ENCODE assay signal across 14 mouse cellular contexts in genomic region chr5:105346463-105346862, GRCm38 (mm10). TPM values are rescaled to one million over a fixed set of nuclear protein-coding genes. Genes with fewer than 3 reads are reported as not detected.
A peak's percentile ranks its signal among the peaks of the same experiment; 100 is the strongest.
DNase-seq lines count a peak whose midpoint lies in the region; ATAC-seq and TF ChIP-seq lines count a peak whose summit lies in the region.
"Had no signal": no experiment of that assay in that cellular context is flagged by ENCODE, and none has a peak within 500 bp of the region (broad histone marks: within the 10 kb centered on the region; RNA-seq: fewer than 3 reads in every experiment).

No protein-coding gene starts in this region.

- H3K27me3 ChIP-seq in lung, embryonic 14.5 days (ENCODE audit: insufficient read depth, low read length) = no peaks in the 10 kb centered on the region
- no peaks in the 10 kb centered on the region for H3K27me3 ChIP-seq in heart, embryonic 14.5 days (ENCODE audit: control insufficient read depth, insufficient read depth, low read length)
- H3K27me3 ChIP-seq in liver, embryonic 14.5 days (ENCODE audit: control insufficient read depth, insufficient read depth, low read length) = no peaks in the 10 kb centered on the region
- H3K27me3 ChIP-seq in stomach, embryonic 15.5 days (replicated peaks) = no peaks in the 10 kb centered on the region
- H3K27me3 ChIP-seq in forebrain, embryonic 15.5 days = no peaks in the 10 kb centered on the region
- H3K27me3 ChIP-seq: hindbrain, embryonic 13.5 days; Patski had no signal

- H3K36me3 ChIP-seq in lung, embryonic 14.5 days (ENCODE audit: insufficient read depth) = no peaks in the 10 kb centered on the region
- no peaks in the 10 kb centered on the region for H3K36me3 ChIP-seq in heart, embryonic 14.5 days (ENCODE audit: control insufficient read depth, insufficient read depth, low read length)
- no peaks in the 10 kb centered on the region for H3K36me3 ChIP-seq in liver, embryonic 14.5 days (replicated peaks; ENCODE audit: control insufficient read depth, insufficient read depth, low read depth)
- H3K36me3 ChIP-seq in stomach, embryonic 15.5 days = no peaks in the 10 kb centered on the region
- H3K36me3 ChIP-seq in forebrain, embryonic 15.5 days = no peaks in the 10 kb centered on the region
- H3K36me3 ChIP-seq: hindbrain, embryonic 13.5 days had no signal

- no peak overlapping the region for H3K4me3 ChIP-seq in lung, embryonic 14.5 days (ENCODE audit: low read depth, low read length)
- H3K4me3 ChIP-seq in lung, adult 2 months (replicated peaks; ENCODE audit: extremely low read depth, low read depth, low read length) = no peak overlapping the region
- H3K4me3 ChIP-seq in heart, embryonic 14.5 days (ENCODE audit: control insufficient read depth in 1 of 2, insufficient read depth in 1 of 2, low read depth in 1 of 2, low read length in 2 of 2) = no peak overlapping the region
- H3K4me3 ChIP-seq in liver, embryonic 14.5 days (ENCODE audit: insufficient read depth in 1 of 2, low read depth in 2 of 2, low read length in 2 of 2) = no peak overlapping the region
- no peak overlapping the region for H3K4me3 ChIP-seq in stomach, embryonic 15.5 days (replicated peaks)
- no peak overlapping the region for H3K4me3 ChIP-seq in forebrain, embryonic 15.5 days
- H3K4me3 ChIP-seq: hindbrain, embryonic 13.5 days; layer of hippocampus, adult 2 months had no signal

- H3K4me1 ChIP-seq in lung, embryonic 14.5 days (ENCODE audit: insufficient read depth) = no peaks in the 10 kb centered on the region
- no peaks in the 10 kb centered on the region for H3K4me1 ChIP-seq in lung, adult 2 months (ENCODE audit: control insufficient read depth, insufficient read depth, low read length)
- H3K4me1 ChIP-seq in heart, embryonic 14.5 days (ENCODE audit: control insufficient read depth in 2 of 2, insufficient read depth in 2 of 2, low read length in 2 of 2) = no peaks in the 10 kb centered on the region; a peak in 1 of 4 replicates
- no peaks in the 10 kb centered on the region for H3K4me1 ChIP-seq in liver, embryonic 14.5 days (replicated peaks; ENCODE audit: control insufficient read depth in 2 of 2, insufficient read depth in 2 of 2, low read length in 1 of 2)
- H3K4me1 ChIP-seq in stomach, embryonic 15.5 days = no peaks in the 10 kb centered on the region
- H3K4me1 ChIP-seq in forebrain, embryonic 15.5 days = no peaks in the 10 kb centered on the region
- H3K4me1 ChIP-seq: hindbrain, embryonic 13.5 days had no signal

- H3K27ac ChIP-seq in lung, embryonic 14.5 days (ENCODE audit: low read depth) = peak overlapping the region; percentile 63
- peak overlapping the region; percentile 8 to 67; a peak in 3 of 4 replicates for H3K27ac ChIP-seq in heart, embryonic 14.5 days (replicated peaks in 1 of 2; ENCODE audit: control insufficient read depth in 1 of 2, insufficient read depth in 1 of 2, low read depth in 2 of 2, low read length in 2 of 2)
- no peak overlapping the region for H3K27ac ChIP-seq in liver, embryonic 14.5 days
- H3K27ac ChIP-seq in stomach, embryonic 15.5 days = peak overlapping the region; percentile 48; the same call in 1 of the 2 replicates
- no peak overlapping the region for H3K27ac ChIP-seq in forebrain, embryonic 15.5 days (replicated peaks)
- H3K27ac ChIP-seq: hindbrain, embryonic 13.5 days; layer of hippocampus, adult 2 months had no signal

- no peak for TF ChIP-seq CTCF in lung, embryonic 14.5 days (IDR thresholded peaks at IDR 0.05; ENCODE audit: low read depth)
- TF ChIP-seq CTCF in lung, adult 2 months (IDR thresholded peaks at IDR 0.05; ENCODE audit: insufficient read depth, low read length) = no peak
- no peak for TF ChIP-seq CTCF in liver, embryonic 14.5 days (IDR thresholded peaks at IDR 0.05; ENCODE audit: low read depth)

- ATAC-seq in lung, embryonic 14.5 days (ENCODE audit: insufficient read depth) = peak; percentile 94; the same call in 1 of the 2 replicates
- peak; percentile 54; the same call in 1 of the 2 replicates for ATAC-seq in heart, embryonic 14.5 days (ENCODE audit: insufficient number of reproducible peaks, insufficient read depth, low FRiP score, low read depth)
- ATAC-seq in liver, embryonic 14.5 days (ENCODE audit: insufficient read depth) = peak; percentile 15; the same call in 1 of the 2 replicates
- ATAC-seq in stomach, embryonic 15.5 days (ENCODE audit: insufficient read depth, low FRiP score, low read depth) = peak; percentile 70; the same call in 1 of the 2 replicates
- no peak for ATAC-seq in forebrain, embryonic 15.5 days (replicated peaks)
- ATAC-seq: forebrain, embryonic 16.5 days; Patski had no signal

- H3K9ac ChIP-seq in lung, embryonic 14.5 days = no peak overlapping the region
- no peak overlapping the region for H3K9ac ChIP-seq in heart, embryonic 14.5 days (ENCODE audit: low read length)
- no peak overlapping the region for H3K9ac ChIP-seq in liver, embryonic 14.5 days (replicated peaks)
- H3K9ac ChIP-seq in stomach, embryonic 15.5 days = no peak overlapping the region
- H3K9ac ChIP-seq in forebrain, embryonic 15.5 days (replicated peaks) = no peak overlapping the region
- H3K9ac ChIP-seq: hindbrain, embryonic 13.5 days had no signal

- H3K4me2 ChIP-seq in lung, embryonic 14.5 days = no peak overlapping the region
- no peak overlapping the region for H3K4me2 ChIP-seq in heart, embryonic 14.5 days (ENCODE audit: low read length)
- H3K4me2 ChIP-seq in liver, embryonic 14.5 days (ENCODE audit: low read depth) = no peak overlapping the region
- no peak overlapping the region for H3K4me2 ChIP-seq in stomach, embryonic 15.5 days
- H3K4me2 ChIP-seq in forebrain, embryonic 15.5 days (replicated peaks) = no peak overlapping the region
- H3K4me2 ChIP-seq: hindbrain, embryonic 13.5 days had no signal

- no peak for TF ChIP-seq EP300 in liver, embryonic 14.5 days (IDR thresholded peaks at IDR 0.05; ENCODE audit: low read depth)

- peak; percentile 71 for DNase-seq in lung, embryonic 14.5 days
- DNase-seq in lung, adult 2 months = no peak
- DNase-seq in liver, embryonic 14.5 days (ENCODE audit: low read depth in 3 of 3, low spot score in 3 of 3) = no peak
- no peak for DNase-seq in cerebellum, adult 8-10 months
- no peak for DNase-seq in spleen, postnatal 4 days (ENCODE audit: low spot score in 2 of 2)
- DNase-seq: spleen, adult 18-20 months had no signal

- TF ChIP-seq POLR2A in lung, adult 2 months (IDR thresholded peaks at IDR 0.05; ENCODE audit: borderline replicate concordance, extremely low read depth, low read depth, low read length) = no peak

- H3K9me3 ChIP-seq in lung, embryonic 14.5 days (ENCODE audit: low read depth, low read length) = no peaks in the 10 kb centered on the region
- H3K9me3 ChIP-seq in heart, embryonic 14.5 days (ENCODE audit: control insufficient read depth, low read length) = no peaks in the 10 kb centered on the region
- no peaks in the 10 kb centered on the region for H3K9me3 ChIP-seq in liver, embryonic 14.5 days (ENCODE audit: control insufficient read depth, low read length)
- H3K9me3 ChIP-seq in stomach, embryonic 15.5 days = no peaks in the 10 kb centered on the region
- H3K9me3 ChIP-seq in forebrain, embryonic 15.5 days = no peaks in the 10 kb centered on the region
- H3K9me3 ChIP-seq: hindbrain, embryonic 13.5 days had no signal

RNA-seq across cellular contexts. Expression of gene Gbp6, which starts 53.0 kb away (rescaled TPM):
- polyA plus RNA-seq in lung, embryonic 14.5 days (2014; fragmentation: Nextera tagmentation; extraction: Ambion mirVana) = 1.0 and 1.6 TPM in 2 replicates
- polyA plus RNA-seq in lung, adult 2 months (2012; rRNA removed) = 3.2 and 4.4 TPM in 2 replicates
- 2.2 and 2.4 TPM in 2 replicates for polyA plus RNA-seq in heart, embryonic 14.5 days (2014; fragmentation: Nextera tagmentation; extraction: Ambion mirVana)
- polyA plus RNA-seq in liver, embryonic 14.5 days (2012; rRNA removed) = 0.58 and 1.1 TPM in 2 replicates
- 1.0 and 1.7 TPM in 2 replicates for polyA plus RNA-seq in liver, embryonic 14.5 days (2014; fragmentation: Nextera tagmentation; extraction: Ambion mirVana)
- 1.9 and 2.4 TPM in 2 replicates for polyA plus RNA-seq in stomach, embryonic 15.5 days (2015; fragmentation: Nextera tagmentation; extraction: Ambion mirVana)
- 1.2 and 1.4 TPM in 2 replicates for polyA plus RNA-seq in forebrain, embryonic 15.5 days (2015; fragmentation: Nextera tagmentation; extraction: Ambion mirVana)

RNA-seq across cellular contexts. Expression of gene Gm43302, which starts 53.0 kb away (rescaled TPM):
- polyA plus RNA-seq in lung, embryonic 14.5 days (2014; fragmentation: Nextera tagmentation; extraction: Ambion mirVana) = 0.29 TPM in 1 of 2 replicates, not detected in the other
- polyA plus RNA-seq in lung, adult 2 months (2012; rRNA removed) = 1.5 and 1.6 TPM in 2 replicates
- 0.15 TPM in 1 of 2 replicates, not detected in the other for polyA plus RNA-seq in heart, embryonic 14.5 days (2014; fragmentation: Nextera tagmentation; extraction: Ambion mirVana)
- polyA plus RNA-seq in liver, embryonic 14.5 days (2012; rRNA removed) = 0.13 and 0.27 TPM in 2 replicates
- 0.13 TPM in 2 replicates for polyA plus RNA-seq in liver, embryonic 14.5 days (2014; fragmentation: Nextera tagmentation; extraction: Ambion mirVana)
- polyA plus RNA-seq in stomach, embryonic 15.5 days (2015; fragmentation: Nextera tagmentation; extraction: Ambion mirVana) = not detected in 2 replicates
- polyA plus RNA-seq in forebrain, embryonic 15.5 days (2015; fragmentation: Nextera tagmentation; extraction: Ambion mirVana) = 0.17 TPM in 1 of 2 replicates, not detected in the other
- polyA plus RNA-seq: neural tube, embryonic 14.5 days had no signal

Comparison
In these comparisons a context has a peak if more than half of its experiments do, and no peak if none do; other contexts are left out.
1. H3K27ac ChIP-seq: peak in lung, embryonic 14.5 days (single experiment), heart, embryonic 14.5 days (2 of 2) and stomach, embryonic 15.5 days (single experiment); none in liver, embryonic 14.5 days (single experiment) and forebrain, embryonic 15.5 days (single experiment).